Mouse (Mus musculus): Measurements from ENCODE around the gene Jmjd7. TPM values are rescaled to one million over a fixed set of nuclear protein-coding genes. Genes with fewer than 3 reads are reported as not detected.

The Jmjd7 gene
- total and polyA plus RNA-seq, 3 experiments, result 8.4 to 15.0 (median 14.6) TPM

DNA sequence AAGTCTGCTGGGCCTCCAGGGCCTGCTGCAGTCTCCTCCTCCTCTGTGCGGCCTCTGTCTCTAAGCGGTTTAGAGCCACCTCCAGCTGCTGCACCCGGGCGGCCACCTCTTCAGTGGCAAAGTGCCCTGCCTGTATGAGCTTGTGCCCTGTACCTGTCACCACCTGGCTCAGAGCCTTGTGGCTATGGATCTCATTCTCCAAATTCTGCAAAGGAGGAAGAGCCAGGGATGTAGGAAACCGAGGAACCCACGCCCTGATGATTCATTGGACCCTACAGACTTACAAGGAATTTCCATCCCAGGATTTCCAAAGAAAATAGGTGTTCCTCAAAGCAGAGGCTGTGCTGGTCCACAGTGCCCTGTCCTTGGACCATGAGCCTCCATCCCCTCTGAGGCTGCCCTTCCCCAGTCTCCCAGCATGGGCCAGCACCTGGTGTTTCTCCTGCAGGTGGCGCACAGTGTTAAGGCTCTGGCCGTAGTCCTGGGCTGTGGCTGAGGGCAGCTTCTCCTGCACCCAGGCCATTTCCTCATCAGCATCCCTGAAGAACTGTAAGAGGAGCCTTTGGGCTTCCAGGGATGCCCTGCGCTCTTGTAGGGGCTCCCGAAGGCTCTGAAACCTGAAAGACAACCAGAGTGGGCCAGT lies 22.5 kb downstream of the Jmjd7 start:
- Histone ChIP-seq H3K36me3 (replicated peaks in 1 of 2; ENCODE audit: control insufficient read depth in 1 of 2, insufficient read depth in 1 of 2, low read length in 1 of 2) (no peaks in the 10 kb centered on the region), H3K4me3 (replicated peaks in 1 of 3; ENCODE audit: low read depth in 2 of 3, low read length in 2 of 3, poor library complexity in 1 of 3) (no peak overlapping the region), H3K9me3 (replicated peaks; ENCODE audit: low read length) (no peaks in the 10 kb centered on the region), H3K79me2 (replicated peaks; ENCODE audit: control insufficient read depth, extremely low read depth, insufficient read depth, poor library complexity, severe bottlenecking) (no peaks in the 10 kb centered on the region), H3K27ac (ENCODE audit: insufficient read depth, low read depth) (no peak overlapping the region), H3K9ac (ENCODE audit: insufficient read depth, low read depth) (no peak overlapping the region), H3K4me1 (ENCODE audit: control insufficient read depth in 1 of 2, insufficient read depth in 2 of 2) (no peaks in the 10 kb centered on the region), H3K27me3 (replicated peaks) (peaks cover 9% of the 10 kb centered on the region), H3K4me2 (ENCODE audit: insufficient read depth, low read depth, poor library complexity, severe bottlenecking) (no peak overlapping the region)
- in situ Hi-C loops (cut with MboI; ENCODE audit: low pct_ligation_motif_present, low pct_unique_long_range_greater_than_20kb, low sequenced_read_pairs), result no loop called here
- dilution Hi-C loops (cut with MboI; ENCODE audit: extremely low pct_ligation_motif_present, extremely low pct_unique_long_range_greater_than_20kb, low sequenced_read_pairs), result no loop called here
- TF ChIP-seq RAD21 (IDR thresholded peaks at IDR 0.05; ENCODE audit: low read depth, low read length), result peak; percentile 60
- TF ChIP-seq NRF1 (IDR thresholded peaks at IDR 0.05; ENCODE audit: low read depth, low read length), result no peak
- TF ChIP-seq SIN3A (IDR thresholded peaks at IDR 0.05; ENCODE audit: low read length), result no peak
- no peak for TF ChIP-seq MAFK (IDR thresholded peaks at IDR 0.05; ENCODE audit: insufficient replicate concordance, low read length)
- TF ChIP-seq CHD1 (IDR thresholded peaks at IDR 0.05; ENCODE audit: low read depth, low read length), result no peak
- no peak for TF ChIP-seq NELFE (IDR thresholded peaks at IDR 0.05; ENCODE audit: low read depth, low read length)
- no peak for TF ChIP-seq JUN (IDR thresholded peaks at IDR 0.05; ENCODE audit: insufficient read depth, low read depth, low read length)
- TF ChIP-seq ZMIZ1 (IDR thresholded peaks at IDR 0.05; ENCODE audit: low read depth, low read length), result no peak
- TF ChIP-seq SMC3 (IDR thresholded peaks at IDR 0.05; ENCODE audit: low read depth, low read length), result peak; percentile 76
- peak; percentile 18 to 78; a peak in 3 of 4 replicates for TF ChIP-seq CTCF (conservative IDR thresholded peaks at IDR 0.05 in 1 of 2, IDR thresholded peaks at IDR 0.05 in 1 of 2; ENCODE audit: low read depth in 2 of 2, low read length in 2 of 2)
- peak; percentile 24 for DNase-seq (ENCODE audit: extremely low read depth)

DNA sequence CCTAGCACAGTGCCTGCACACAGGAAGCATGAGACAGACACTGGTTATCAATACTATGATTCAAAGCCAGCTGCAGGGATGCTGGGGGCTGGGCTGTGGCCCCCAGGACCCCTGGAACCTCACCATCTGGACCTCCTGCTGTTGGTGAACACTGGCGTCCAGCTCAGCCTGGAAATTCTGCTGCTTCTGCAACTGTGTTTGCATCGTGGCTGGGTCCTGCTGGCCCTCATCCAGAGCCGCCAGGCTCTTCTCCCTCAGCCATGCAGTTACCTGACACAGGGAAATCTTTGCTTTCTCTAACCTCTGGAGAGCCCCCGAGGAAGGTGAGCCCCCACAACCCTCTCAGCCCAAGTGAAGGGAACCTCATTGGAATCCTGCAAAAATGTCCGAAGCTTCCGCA lies 24.1 kb downstream of the Jmjd7 start:
- no peaks in the 10 kb centered on the region for H3K9me3 ChIP-seq (replicated peaks; ENCODE audit: low read length)

More for the DNA sequence above, 24.1 kb downstream of the Jmjd7 start:
- in situ Hi-C loops (cut with MboI; ENCODE audit: low pct_ligation_motif_present, low pct_unique_long_range_greater_than_20kb, low sequenced_read_pairs) (no loop called here), dilution Hi-C loops (cut with MboI; ENCODE audit: extremely low pct_ligation_motif_present, extremely low pct_unique_long_range_greater_than_20kb, low sequenced_read_pairs) (no loop called here)
- Histone ChIP-seq H3K27me3 (replicated peaks) (peaks cover 22% of the 10 kb centered on the region), H3K4me1 (ENCODE audit: control insufficient read depth in 1 of 2, insufficient read depth in 2 of 2) (no peaks in the 10 kb centered on the region), H3K4me2 (ENCODE audit: insufficient read depth, low read depth, poor library complexity, severe bottlenecking) (no peak overlapping the region), H3K27ac (ENCODE audit: insufficient read depth, low read depth) (no peak overlapping the region), H3K36me3 (replicated peaks in 1 of 2; ENCODE audit: control insufficient read depth in 1 of 2, insufficient read depth in 1 of 2, low read length in 1 of 2) (no peaks in the 10 kb centered on the region), H3K79me2 (replicated peaks; ENCODE audit: control insufficient read depth, extremely low read depth, insufficient read depth, poor library complexity, severe bottlenecking) (no peaks in the 10 kb centered on the region), H3K9ac (ENCODE audit: insufficient read depth, low read depth) (no peak overlapping the region), H3K4me3 (replicated peaks in 1 of 3; ENCODE audit: low read depth in 2 of 3, low read length in 2 of 3, poor library complexity in 1 of 3) (no peak overlapping the region)
- TF ChIP-seq POLR2AphosphoS2 (IDR thresholded peaks at IDR 0.05; ENCODE audit: low read depth, low read length) (no peak), BHLHE40 (IDR thresholded peaks at IDR 0.05; ENCODE audit: low read depth, low read length) (no peak), MAX (IDR thresholded peaks at IDR 0.05; ENCODE audit: low read length) (no peak), JUND (conservative IDR thresholded peaks at IDR 0.05; ENCODE audit: low read depth, low read length) (no peak), ZNF384 (IDR thresholded peaks at IDR 0.05; ENCODE audit: low read depth, low read length) (no peak), SMC3 (IDR thresholded peaks at IDR 0.05; ENCODE audit: low read depth, low read length) (no peak), PAX5 (IDR thresholded peaks at IDR 0.05; ENCODE audit: low read length) (no peak)
- no peak for DNase-seq (ENCODE audit: extremely low read depth)
